Mouse (Mus musculus) v-Abl transformed pro-B cells (cell line): Measurements from ENCODE around the gene Rbx1.
"Not testable (repeated sequence)": the region's sequence is repeated elsewhere in the genome, so short reads cannot be mapped to it uniquely, and the experiment has no call there.

ENCODE experiments used
- in situ Hi-C, 2 experiments: fragments of 400-800 bp; cut with MboI; formaldehyde crosslinking; loops; one replicate each; pipeline ENCODE4 v1.15.1; 2025; ENCODE audit not compliant: unreplicated experiment in 2 of 2

The Rbx1 gene

GRCm38 (mm10) chr15:81465901-81466737, at the start of gene Rbx1:
TSS of gene Rbx1 (plus strand) at chr15:81466296.
- in situ Hi-C loops, result loop anchor here in 1 of 2 experiments (5.0 kb wide), 2 partner anchors 36 to 116 kb away; no protein-coding TSS in a partner anchor

- in situ Hi-C loops, result not testable (repeated sequence)
Measured at GRCm38 (mm10) chr15:81416763-81417310, 49.3 kb upstream of the Rbx1 start.

GRCm38 (mm10) chr15:81418065-81418464, 48.0 kb upstream of the Rbx1 start:
- in situ Hi-C loops, result no loop called here

GRCm38 (mm10) chr15:81421454-81421853, 44.6 kb upstream of the Rbx1 start:
- in situ Hi-C loops, result no loop called here

DNA sequence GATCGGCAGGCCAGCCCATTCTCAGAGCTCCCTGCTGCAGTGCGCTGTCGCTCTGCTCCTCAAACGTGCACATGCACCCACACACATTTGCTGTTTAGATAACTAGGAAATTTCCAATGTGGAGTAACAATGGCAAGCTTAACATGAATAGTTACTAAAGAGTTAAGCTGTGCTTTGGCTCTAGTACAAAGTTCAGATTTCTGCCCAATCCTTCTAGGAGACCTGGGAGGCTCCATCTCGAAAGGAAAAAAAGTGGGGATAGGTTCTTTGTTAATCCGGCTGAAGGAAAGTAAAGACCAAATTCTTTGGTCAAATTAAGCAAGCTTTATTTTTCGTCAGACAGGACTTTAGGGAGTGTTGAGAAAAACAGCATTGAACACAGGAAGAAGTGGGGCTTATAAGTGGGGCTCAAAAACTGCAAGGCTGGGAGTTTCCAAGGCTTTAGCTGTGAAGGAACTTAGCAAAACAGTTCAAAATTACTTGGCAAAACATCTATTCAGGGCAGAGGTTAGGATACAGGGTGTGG, 43.9 kb upstream of the Rbx1 start:
- in situ Hi-C loops, result no loop called here

DNA sequence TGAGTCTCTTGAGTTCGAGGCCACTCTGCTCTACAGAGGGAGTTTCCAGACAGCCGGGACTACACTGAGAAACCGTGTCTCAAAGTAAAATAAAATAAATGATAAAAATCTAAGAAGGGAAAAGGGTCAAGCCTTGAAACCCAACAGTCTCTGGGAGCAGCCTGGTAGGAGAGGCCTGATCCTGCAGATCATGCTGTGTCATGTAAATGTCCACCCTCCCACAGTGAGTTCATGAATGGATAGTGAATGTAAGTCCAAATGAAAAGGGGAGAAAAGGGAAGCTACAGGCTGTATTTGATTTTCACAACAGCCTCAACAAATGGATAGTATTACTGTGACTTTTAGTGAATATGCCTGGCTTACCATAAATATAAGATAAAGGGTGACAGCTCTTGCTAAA, 40.8 kb upstream of the Rbx1 start:
- in situ Hi-C loops, result no loop called here

GRCm38 (mm10) chr15:81427947-81428346, 38.1 kb upstream of the Rbx1 start:
- in situ Hi-C loops, result no loop called here

GRCm38 (mm10) chr15:81431195-81431594, 34.9 kb upstream of the Rbx1 start:
- in situ Hi-C loops, result no loop called here

DNA sequence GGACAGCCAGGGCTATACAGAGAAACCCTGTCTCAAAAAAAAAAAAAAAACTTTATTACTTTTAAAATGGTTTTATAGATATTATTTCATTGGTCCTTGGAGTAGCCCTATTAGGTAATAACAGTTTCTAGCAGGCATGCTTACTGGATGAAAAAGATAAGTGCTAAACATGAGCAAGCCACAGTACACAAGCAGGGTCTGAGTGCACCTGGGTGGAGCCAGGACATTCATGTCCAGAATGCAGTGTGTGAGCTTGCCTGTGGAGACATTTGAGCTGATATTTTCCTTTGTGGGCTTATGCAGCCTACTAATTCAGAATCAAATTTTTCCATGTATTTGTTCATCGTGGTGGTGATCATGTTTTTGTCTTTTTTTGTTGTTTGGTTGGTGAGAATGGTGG, 27.8 kb upstream of the Rbx1 start:
- in situ Hi-C loops, result no loop called here

DNA sequence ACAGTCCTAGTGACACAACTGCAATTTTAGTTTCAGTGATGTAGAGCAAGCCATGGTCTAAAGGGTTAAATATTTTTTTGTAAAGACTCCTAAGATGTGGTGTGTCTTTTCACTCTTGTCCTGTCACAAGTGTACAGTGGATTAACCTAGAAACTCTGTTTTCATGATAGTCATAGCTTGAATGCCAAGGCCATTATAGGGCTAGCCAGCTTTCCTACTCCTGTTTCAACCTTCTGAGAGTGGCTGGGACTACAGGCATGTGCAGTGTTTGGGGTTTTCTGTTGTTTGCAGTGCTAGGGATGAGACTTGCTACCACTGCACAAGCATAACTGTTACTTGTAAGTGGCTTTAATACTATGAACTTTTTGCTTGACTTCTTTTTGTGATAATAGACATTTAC, 26.9 kb upstream of the Rbx1 start:
- in situ Hi-C loops, result no loop called here

- in situ Hi-C loops, result loop anchor here in 1 of 2 experiments (5.0 kb wide), 1 partner anchor 159 kb away; no protein-coding TSS in a partner anchor
Measured at GRCm38 (mm10) chr15:81448463-81448862, 17.6 kb upstream of the Rbx1 start.

- in situ Hi-C loops, result loop anchor here in 1 of 2 experiments (5.0 kb wide), 1 partner anchor 121 kb away; no protein-coding TSS in a partner anchor
Measured at GRCm38 (mm10) chr15:81461523-81461922, 4.6 kb upstream of the Rbx1 start.

DNA sequence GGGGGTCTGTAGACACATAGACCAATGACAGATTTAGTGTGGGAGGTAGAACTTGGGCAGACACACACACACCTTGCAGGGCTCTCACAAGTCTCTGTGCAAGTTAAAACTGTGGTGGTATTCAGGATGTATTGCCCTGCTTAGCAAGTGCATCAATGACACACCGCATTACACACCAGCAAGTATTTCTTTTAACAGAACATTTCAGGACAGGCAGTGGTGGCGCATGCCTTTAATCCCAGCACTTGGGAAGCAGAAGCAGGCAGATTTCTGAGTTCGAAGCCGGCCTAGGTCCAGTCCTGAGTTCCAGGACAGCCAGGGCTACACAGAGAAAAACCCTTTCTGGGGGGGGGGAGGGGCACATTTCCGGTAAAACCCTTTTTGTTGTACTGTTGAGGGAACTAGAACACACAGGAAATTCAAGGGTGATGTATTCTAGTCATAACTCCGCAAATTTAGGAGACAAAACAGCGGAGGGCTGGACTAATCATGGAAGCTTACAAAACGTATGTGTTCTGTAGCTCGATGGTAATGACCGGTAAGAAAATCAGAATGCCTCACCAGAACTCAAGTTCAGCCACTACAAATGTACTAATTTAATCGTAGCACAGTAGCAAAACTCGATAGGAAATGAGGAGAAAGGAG, 958 bp upstream of the Rbx1 start:
- in situ Hi-C loops, result loop anchor here in 1 of 2 experiments (5.0 kb wide), 2 partner anchors 37 to 117 kb away; no protein-coding TSS in a partner anchor

GRCm38 (mm10) chr15:81466738-81467113, 630 bp downstream of the Rbx1 start:
- in situ Hi-C loops, result loop anchor here in 1 of 2 experiments (5.0 kb wide), 2 partner anchors 36 to 116 kb away; no protein-coding TSS in a partner anchor

DNA sequence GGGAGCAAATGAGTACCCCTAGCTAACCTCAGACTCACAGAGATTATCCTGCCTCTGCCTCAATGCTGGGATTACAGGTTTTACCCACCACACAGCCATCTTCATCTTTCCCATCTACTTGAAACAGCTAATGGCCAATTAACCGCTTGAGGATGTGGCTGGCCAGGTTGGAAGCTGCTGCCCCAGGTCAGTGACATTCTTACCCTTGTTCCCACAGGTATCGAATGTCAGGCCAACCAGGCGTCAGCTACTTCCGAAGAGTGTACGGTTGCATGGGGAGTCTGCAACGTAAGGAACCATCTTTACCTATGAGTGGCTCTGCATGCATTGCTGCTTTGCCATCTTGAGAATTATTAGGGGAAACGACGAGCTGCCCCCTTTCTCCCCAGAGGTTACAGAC, 4.6 kb downstream of the Rbx1 start:
- in situ Hi-C loops, result no loop called here

- in situ Hi-C loops, result no loop called here
Measured at GRCm38 (mm10) chr15:81472256-81472655, 6.2 kb downstream of the Rbx1 start.

GRCm38 (mm10) chr15:81475654-81476053, 9.6 kb downstream of the Rbx1 start:
- in situ Hi-C loops, result loop anchor here (5.0 kb wide), 1 partner anchor 132 kb away; no protein-coding TSS in a partner anchor

- in situ Hi-C loops, result loop anchor here (5.0 kb wide), 1 partner anchor 131 kb away; no protein-coding TSS in a partner anchor
Measured at GRCm38 (mm10) chr15:81476597-81476996, 10.5 kb downstream of the Rbx1 start.

DNA sequence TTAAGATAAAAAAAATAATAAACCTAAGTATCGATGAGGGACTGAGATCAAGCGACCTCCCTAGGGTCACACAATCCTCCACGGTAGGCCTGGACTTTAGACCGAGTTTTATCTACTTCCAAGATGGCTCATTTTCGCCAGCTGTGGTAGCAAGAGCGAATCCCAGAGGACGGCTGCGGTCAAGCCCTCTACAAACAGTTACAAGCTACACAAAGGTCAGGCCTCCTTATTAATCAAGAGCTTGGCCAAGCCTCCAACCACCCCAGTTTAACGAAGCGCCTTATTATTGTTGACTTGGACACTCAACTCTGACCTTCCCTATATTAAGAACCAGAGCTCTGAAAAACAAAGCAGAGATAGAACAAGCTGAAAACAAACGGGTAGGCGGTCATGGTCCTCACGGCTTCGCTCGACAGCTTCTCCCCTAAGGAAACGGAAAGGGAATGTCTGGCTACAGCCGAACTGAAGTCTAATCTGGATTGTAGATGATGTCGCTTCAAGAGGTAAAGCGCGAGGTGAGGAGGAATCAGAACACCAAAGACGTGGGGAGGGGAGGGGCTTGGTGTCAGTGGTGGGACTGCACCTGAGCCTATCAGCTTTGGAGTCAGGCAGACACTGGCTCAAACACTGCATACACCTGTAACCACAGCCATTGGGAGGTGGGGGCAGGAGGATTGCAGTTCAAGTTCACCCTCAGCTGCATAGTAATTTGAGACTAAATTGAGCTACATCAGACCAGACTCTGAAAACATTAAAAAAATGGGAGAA, 13.5 kb downstream of the Rbx1 start:
- in situ Hi-C loops, result loop anchor here (5.0 kb wide), 1 partner anchor 128 kb away; no protein-coding TSS in a partner anchor

GRCm38 (mm10) chr15:81480284-81480683, 14.2 kb downstream of the Rbx1 start:
- in situ Hi-C loops, result not testable (repeated sequence)
